Comparison of ENCODE assay signal across 20 mouse cellular contexts in the genomic region with DNA sequence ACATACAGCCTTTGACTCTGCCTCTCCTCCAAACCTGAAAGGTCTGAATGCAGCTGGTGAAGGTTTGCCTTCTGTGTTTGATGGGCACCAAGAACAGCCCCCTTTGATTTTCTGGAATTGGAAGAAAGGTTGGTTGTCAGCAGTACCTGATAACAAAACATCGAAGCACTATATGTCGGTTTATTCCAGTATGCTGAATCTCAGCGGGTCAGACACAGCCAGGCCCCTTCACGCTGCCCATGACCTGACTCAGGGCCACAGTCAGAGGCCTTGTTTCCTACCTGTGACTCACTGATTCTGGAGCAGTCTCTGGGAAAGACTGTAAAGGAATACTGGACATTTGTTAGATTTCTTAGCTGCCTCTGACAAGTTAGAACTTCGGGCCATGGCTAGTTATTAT.
"Had no signal": no experiment of that assay in that cellular context is flagged by ENCODE, and none has a peak within 500 bp of the region (broad histone marks: within the 10 kb centered on the region; RNA-seq: fewer than 3 reads in every experiment).

No protein-coding gene starts in this region.

- H3K27ac ChIP-seq: heart, embryonic 10.5 days; hindbrain, embryonic 14.5 days; intestine, embryonic 15.5 days; layer of hippocampus, adult 2 months; limb, embryonic 13.5 days; limb, embryonic 15.5 days; liver, embryonic 12.5 days; liver, embryonic 14.5 days had no signal

- H3K4me3 ChIP-seq: heart, embryonic 10.5 days; heart, embryonic 12.5 days; intestine, embryonic 15.5 days; layer of hippocampus, adult 2 months; limb, embryonic 13.5 days; limb, embryonic 15.5 days; liver, embryonic 12.5 days had no signal

- DNase-seq: gastrocnemius, postnatal 14 days; gastrocnemius, postnatal 36 days; heart, adult 18-20 months; heart, postnatal 10 days; heart, postnatal 36 days; kidney, adult 18-20 months; kidney, adult 8-10 months; kidney, postnatal 10 days; kidney, postnatal 25 days; kidney, postnatal 4 days; left cerebral cortex, postnatal 4 days had no signal
